Mouse (Mus musculus): ENCODE results near the gene Dnajc30. TPM values are rescaled to one million over a fixed set of nuclear protein-coding genes. Genes with fewer than 3 reads are reported as not detected.

Gene Dnajc30
- polyA plus RNA-seq, 1 experiment: 21.6 TPM

GRCm38 (mm10) chr5:135076931-135077505 is 13.0 kb downstream of the Dnajc30 start:
- Histone ChIP-seq H3K4me3 (ENCODE audit: insufficient read depth, low read length) (no peak overlapping the region), H3K4me1 (ENCODE audit: control insufficient read depth, insufficient read depth, low read length) (no peaks in the 10 kb centered on the region), H3K27ac (ENCODE audit: insufficient read depth, low read depth, low read length) (no peak overlapping the region)
- TF ChIP-seq CTCF (IDR thresholded peaks at IDR 0.05; ENCODE audit: low read depth, low read length) (no peak), POLR2A (IDR thresholded peaks at IDR 0.05; ENCODE audit: borderline replicate concordance, low read depth, low read length) (no peak)

GRCm38 (mm10) chr5:135077564-135078481 is 13.8 kb downstream of the Dnajc30 start, which contains the start of gene Vps37d:
Gene Vps37d, minus strand, starts transcription at chr5:135078266.
- Histone ChIP-seq H3K4me1 (ENCODE audit: control insufficient read depth, insufficient read depth, low read length) (no peaks in the 10 kb centered on the region), H3K27ac (ENCODE audit: insufficient read depth, low read depth, low read length) (no peak within 1 kb of the TSS), H3K4me3 (ENCODE audit: insufficient read depth, low read length) (peak within 1 kb of the TSS; percentile 55)
- TF ChIP-seq POLR2A (IDR thresholded peaks at IDR 0.05; ENCODE audit: borderline replicate concordance, low read depth, low read length) (no peak), CTCF (IDR thresholded peaks at IDR 0.05; ENCODE audit: low read depth, low read length) (peak; percentile 51)

- TF ChIP-seq CTCF (IDR thresholded peaks at IDR 0.05; ENCODE audit: low read depth, low read length) (no peak), POLR2A (IDR thresholded peaks at IDR 0.05; ENCODE audit: borderline replicate concordance, low read depth, low read length) (no peak)
Measured at GRCm38 (mm10) chr5:135078482-135078810, 14.4 kb downstream of the Dnajc30 start.

GRCm38 (mm10) chr5:135079578-135079977 is 15.6 kb downstream of the Dnajc30 start:
- Histone ChIP-seq H3K27ac (ENCODE audit: insufficient read depth, low read depth, low read length) (no peak overlapping the region), H3K4me3 (ENCODE audit: insufficient read depth, low read length) (no peak overlapping the region), H3K4me1 (ENCODE audit: control insufficient read depth, insufficient read depth, low read length) (no peaks in the 10 kb centered on the region)
- TF ChIP-seq CTCF (IDR thresholded peaks at IDR 0.05; ENCODE audit: low read depth, low read length): no peak
- TF ChIP-seq POLR2A (IDR thresholded peaks at IDR 0.05; ENCODE audit: borderline replicate concordance, low read depth, low read length): no peak

More at GRCm38 (mm10) chr5:135078482-135078810, 14.4 kb downstream of the Dnajc30 start:
- no peak overlapping the region for H3K27ac ChIP-seq (ENCODE audit: insufficient read depth, low read depth, low read length)
- no peaks in the 10 kb centered on the region for H3K4me1 ChIP-seq (ENCODE audit: control insufficient read depth, insufficient read depth, low read length)
- peak overlapping the region; percentile 52 for H3K4me3 ChIP-seq (ENCODE audit: insufficient read depth, low read length)

GRCm38 (mm10) chr5:135080539-135080938 is 16.5 kb downstream of the Dnajc30 start:
- no peak for TF ChIP-seq POLR2A (IDR thresholded peaks at IDR 0.05; ENCODE audit: borderline replicate concordance, low read depth, low read length)
- no peak for TF ChIP-seq CTCF (IDR thresholded peaks at IDR 0.05; ENCODE audit: low read depth, low read length)
- H3K4me3 ChIP-seq (ENCODE audit: insufficient read depth, low read length): no peak overlapping the region
- no peak overlapping the region for H3K27ac ChIP-seq (ENCODE audit: insufficient read depth, low read depth, low read length)
- peaks cover 3% of the 10 kb centered on the region for H3K4me1 ChIP-seq (ENCODE audit: control insufficient read depth, insufficient read depth, low read length)

GRCm38 (mm10) chr5:135086871-135087270 is 22.9 kb downstream of the Dnajc30 start:
- Histone ChIP-seq H3K27ac (ENCODE audit: insufficient read depth, low read depth, low read length) (no peak overlapping the region), H3K4me1 (ENCODE audit: control insufficient read depth, insufficient read depth, low read length) (peaks cover 5% of the 10 kb centered on the region), H3K4me3 (ENCODE audit: insufficient read depth, low read length) (no peak overlapping the region)
- no peak for TF ChIP-seq CTCF (IDR thresholded peaks at IDR 0.05; ENCODE audit: low read depth, low read length)
- TF ChIP-seq POLR2A (IDR thresholded peaks at IDR 0.05; ENCODE audit: borderline replicate concordance, low read depth, low read length): no peak

- no peak for TF ChIP-seq POLR2A (IDR thresholded peaks at IDR 0.05; ENCODE audit: borderline replicate concordance, low read depth, low read length)
- no peak for TF ChIP-seq CTCF (IDR thresholded peaks at IDR 0.05; ENCODE audit: low read depth, low read length)
- Histone ChIP-seq H3K4me3 (ENCODE audit: insufficient read depth, low read length) (no peak within 1 kb of the TSS), H3K27ac (ENCODE audit: insufficient read depth, low read depth, low read length) (no peak within 1 kb of the TSS), H3K4me1 (ENCODE audit: control insufficient read depth, insufficient read depth, low read length) (peaks cover 5% of the 10 kb centered on the region)
Measured at GRCm38 (mm10) chr5:135089653-135090052, 25.7 kb downstream of the Dnajc30 start, which contains the start of gene Mlxipl. Gene Mlxipl, plus strand, starts transcription at chr5:135089890.

GRCm38 (mm10) chr5:135100981-135101380 is 37.0 kb downstream of the Dnajc30 start:
- no peaks in the 10 kb centered on the region for H3K4me1 ChIP-seq (ENCODE audit: control insufficient read depth, insufficient read depth, low read length)
- H3K27ac ChIP-seq (ENCODE audit: insufficient read depth, low read depth, low read length): no peak overlapping the region
- no peak overlapping the region for H3K4me3 ChIP-seq (ENCODE audit: insufficient read depth, low read length)
- TF ChIP-seq POLR2A (IDR thresholded peaks at IDR 0.05; ENCODE audit: borderline replicate concordance, low read depth, low read length) (no peak), CTCF (IDR thresholded peaks at IDR 0.05; ENCODE audit: low read depth, low read length) (no peak)

GRCm38 (mm10) chr5:135103999-135104660 is 40.1 kb downstream of the Dnajc30 start:
- H3K27ac ChIP-seq (ENCODE audit: insufficient read depth, low read depth, low read length): no peak overlapping the region
- no peak overlapping the region for H3K4me3 ChIP-seq (ENCODE audit: insufficient read depth, low read length)
- no peaks in the 10 kb centered on the region for H3K4me1 ChIP-seq (ENCODE audit: control insufficient read depth, insufficient read depth, low read length)
- peak; percentile 50 for TF ChIP-seq CTCF (IDR thresholded peaks at IDR 0.05; ENCODE audit: low read depth, low read length)
- TF ChIP-seq POLR2A (IDR thresholded peaks at IDR 0.05; ENCODE audit: borderline replicate concordance, low read depth, low read length): no peak
